Mouse (Mus musculus) small intestine, adult 2 months (tissue): ENCODE data around the gene Adipor2. TPM values are rescaled to one million over a fixed set of nuclear protein-coding genes. Genes with fewer than 3 reads are reported as not detected.

ENCODE experiments used
- H3K27ac ChIP-seq: fragments of 200-500 bp; 2 replicates; pipeline ENCODE4 v1.5.1; 2012; ENCODE audit warnings: low read depth, low read length, control low read depth, inconsistent platforms; ENCODE audit not compliant: insufficient read depth
- H3K27me3 ChIP-seq: fragments of 200-500 bp; 2 replicates; pipeline ENCODE4 v1.6.1; 2012; ENCODE audit warnings: mild to moderate bottlenecking, moderate library complexity, low read length, inconsistent platforms; ENCODE audit not compliant: control insufficient read depth, insufficient read depth
- H3K36me3 ChIP-seq: fragments of 200-500 bp; 2 replicates; pipeline ENCODE4 v1.6.1; 2012; ENCODE audit warnings: mild to moderate bottlenecking, low read length, control low read depth, inconsistent platforms; ENCODE audit not compliant: control insufficient read depth, insufficient read depth
- H3K4me1 ChIP-seq: fragments of 200-500 bp; 2 replicates; pipeline ENCODE4 v1.6.1; 2012; ENCODE audit warnings: low read length, inconsistent platforms, mixed read lengths; ENCODE audit not compliant: control insufficient read depth, insufficient read depth, insufficient read length
- H3K4me3 ChIP-seq: fragments of 200-500 bp; 2 replicates; pipeline ENCODE4 v1.5.1; 2012; ENCODE audit warnings: low read depth, mild to moderate bottlenecking, control low read depth, inconsistent platforms, low read length, moderate library complexity
- CTCF ChIP-seq: fragments of 200-500 bp; IDR thresholded peaks from 2 replicates; pipeline ENCODE4 v1.5.1; 2012; ENCODE audit warnings: low read depth, mild to moderate bottlenecking, control low read depth, inconsistent platforms, low read length, moderate library complexity, mixed read lengths; ENCODE audit not compliant: insufficient replicate concordance, insufficient read length; ENCODE audit errors: extremely low read depth
- POLR2A ChIP-seq: fragments of 200-500 bp; IDR thresholded peaks from 2 replicates; pipeline ENCODE4 v1.6.1; 2012; ENCODE audit warnings: low read depth, mild to moderate bottlenecking, control low read depth, inconsistent platforms, low read length, moderate library complexity
- WGBS: fragments of 180-500 bp; shearing (Covaris S2); methylation state at CpG from one replicate; pipeline ENCODE4 v1.1.7; 2018; 5-methylcytosine and 5-hydroxymethylcytosine counted together
- polyA plus RNA-seq: library from polyadenylated mRNA; depleted of rRNA; stranded (reverse); fragments of >200 nt; gene quantifications from 2 replicates; pipeline ENCODE4 v1.2.3, GENCODE M21; 2012

Adipor2 gene
- polyA plus RNA-seq, 1 experiment: 112 TPM

- TF ChIP-seq CTCF: no peak
- no peak for TF ChIP-seq POLR2A
- Histone ChIP-seq H3K27ac (peak overlapping the region; percentile 68; the same call in 1 of the 2 replicates), H3K4me3 (no peak overlapping the region), H3K36me3 (no peaks in the 10 kb centered on the region), H3K4me1 (peaks cover 31% of the 10 kb centered on the region), H3K27me3 (no peaks in the 10 kb centered on the region)
- 44% methylated on average over 7 of the region's 7 CpGs for WGBS
Observed at GRCm38 (mm10) chr6:119418392-119419251, 1.1 kb upstream of the Adipor2 start.

GRCm38 (mm10) chr6:119417821-119418220 lies 317 bp upstream of the Adipor2 start:
- H3K27me3 ChIP-seq: no peaks in the 10 kb centered on the region
- WGBS: 77% methylated on average over 7 of the region's 7 CpGs
- no peak overlapping the region for H3K27ac ChIP-seq
- H3K36me3 ChIP-seq: no peaks in the 10 kb centered on the region
- no peak overlapping the region for H3K4me3 ChIP-seq
- no peak for TF ChIP-seq CTCF
- no peak for TF ChIP-seq POLR2A
- H3K4me1 ChIP-seq: peaks cover 34% of the 10 kb centered on the region

- Histone ChIP-seq H3K27ac (peak overlapping the region; percentile 76), H3K36me3 (peaks cover 6% of the 10 kb centered on the region), H3K4me1 (peaks cover 38% of the 10 kb centered on the region), H3K27me3 (no peaks in the 10 kb centered on the region), H3K4me3 (peak overlapping the region; percentile 56)
- no peak for TF ChIP-seq POLR2A
- no peak for TF ChIP-seq CTCF
- 35% methylated on average over 6 of the region's 6 CpGs for WGBS
Observed at GRCm38 (mm10) chr6:119416643-119417042, 861 bp downstream of the Adipor2 start.

GRCm38 (mm10) chr6:119414262-119415043 lies 3.1 kb downstream of the Adipor2 start:
- H3K4me1 ChIP-seq: peaks cover 44% of the 10 kb centered on the region
- H3K4me3 ChIP-seq: peak overlapping the region; percentile 25
- no peak for TF ChIP-seq POLR2A
- no peak for TF ChIP-seq CTCF
- 41% methylated on average over 15 of the region's 15 CpGs for WGBS
- H3K27me3 ChIP-seq: no peaks in the 10 kb centered on the region
- peak overlapping the region; percentile 76 for H3K27ac ChIP-seq
- H3K36me3 ChIP-seq: peaks cover 12% of the 10 kb centered on the region

GRCm38 (mm10) chr6:119412588-119412987 lies 4.9 kb downstream of the Adipor2 start:
- peaks cover 12% of the 10 kb centered on the region for H3K36me3 ChIP-seq
- no peak overlapping the region for H3K4me3 ChIP-seq
- no peak overlapping the region for H3K27ac ChIP-seq
- no peaks in the 10 kb centered on the region for H3K27me3 ChIP-seq
- WGBS: 72% methylated on average over 4 of the region's 4 CpGs
- no peak for TF ChIP-seq CTCF
- TF ChIP-seq POLR2A: no peak
- H3K4me1 ChIP-seq: peaks cover 46% of the 10 kb centered on the region

GRCm38 (mm10) chr6:119411511-119411910 lies 6.0 kb downstream of the Adipor2 start:
- WGBS: 78% methylated on average over 3 of the region's 3 CpGs
- H3K4me3 ChIP-seq: no peak overlapping the region
- peaks cover 12% of the 10 kb centered on the region for H3K36me3 ChIP-seq
- no peak for TF ChIP-seq CTCF
- TF ChIP-seq POLR2A: no peak
- peaks cover 52% of the 10 kb centered on the region for H3K4me1 ChIP-seq
- peak overlapping the region; percentile 86; the same call in 1 of the 2 replicates for H3K27ac ChIP-seq
- no peaks in the 10 kb centered on the region for H3K27me3 ChIP-seq

GRCm38 (mm10) chr6:119409766-119410165 lies 7.7 kb downstream of the Adipor2 start:
- 15% methylated on average over 1 of the region's 1 CpGs for WGBS
- Histone ChIP-seq H3K27ac (peak overlapping the region; percentile 86), H3K36me3 (peaks cover 12% of the 10 kb centered on the region), H3K4me3 (no peak overlapping the region), H3K4me1 (peaks cover 60% of the 10 kb centered on the region), H3K27me3 (no peaks in the 10 kb centered on the region)
- TF ChIP-seq POLR2A (no peak), CTCF (no peak)
